ENCODE assay signal across 18 mouse cellular contexts in genomic region chr10:86334581-86334980, GRCm38 (mm10). TPM values are rescaled to one million over a fixed set of nuclear protein-coding genes. Genes with fewer than 3 reads are reported as not detected.
DNase-seq lines count a peak whose midpoint lies in the region; ATAC-seq and TF ChIP-seq lines count a peak whose summit lies in the region.
"Had no signal": no experiment of that assay in that cellular context is flagged by ENCODE, and none has a peak within 500 bp of the region (broad histone marks: within the 10 kb centered on the region; RNA-seq: fewer than 3 reads in every experiment).

No protein-coding gene starts in this region.

- H3K4me1 ChIP-seq in liver, embryonic 15.5 days (replicated peaks): peaks cover 75% of the 10 kb centered on the region
- H3K4me1 ChIP-seq in liver, postnatal 0 days (ENCODE audit: insufficient read depth): peaks cover 16% of the 10 kb centered on the region
- peaks cover 50% of the 10 kb centered on the region for H3K4me1 ChIP-seq in embryonic facial prominence, embryonic 10.5 days

- WGBS in liver, embryonic 15.5 days (ENCODE audit: insufficient replicate concordance): 54% methylated on average over 8 of the region's 8 CpGs
- 65% methylated on average over 8 of the region's 8 CpGs for WGBS in liver, postnatal 0 days (ENCODE audit: insufficient replicate concordance)
- WGBS in embryonic facial prominence, embryonic 10.5 days: 58% methylated on average over 8 of the region's 8 CpGs

- DNase-seq in gastrocnemius, adult 2 months: no peak
- DNase-seq in gastrocnemius, adult 8-10 months (ENCODE audit: low spot score in 2 of 2): no peak
- no peak for DNase-seq in liver, postnatal 0 days
- no peak for DNase-seq in embryonic facial prominence, embryonic 10.5 days (ENCODE audit: low spot score)
- DNase-seq in right cerebral cortex, postnatal 14 days: no peak
- no peak for DNase-seq in spleen, postnatal 14 days (ENCODE audit: low spot score in 2 of 2)
- DNase-seq: cerebellum, adult 8-10 months; gastrocnemius, postnatal 10 days; heart, adult 18-20 months; kidney, adult 2 months; left cerebral cortex, postnatal 4 days had no signal

- peak overlapping the region; percentile 81 for H3K27ac ChIP-seq in gastrocnemius, adult 2 months
- 0 out of 2 replicates have a peak overlapping the region, but pooled peaks have one; percentile 11 for H3K27ac ChIP-seq in liver, embryonic 15.5 days (replicated peaks)
- no peak overlapping the region for H3K27ac ChIP-seq in liver, postnatal 0 days (ENCODE audit: low read depth)
- 0 out of 2 replicates have a peak overlapping the region, but pooled peaks have one; percentile 41 for H3K27ac ChIP-seq in embryonic facial prominence, embryonic 10.5 days (replicated peaks)
- H3K27ac ChIP-seq: heart, embryonic 13.5 days; left cerebral cortex, adult 2 months; lung, embryonic 15.5 days; macrophage; midbrain, embryonic 13.5 days had no signal

- no peaks in the 10 kb centered on the region for H3K36me3 ChIP-seq in liver, embryonic 15.5 days (replicated peaks)
- no peaks in the 10 kb centered on the region for H3K36me3 ChIP-seq in liver, postnatal 0 days (replicated peaks; ENCODE audit: insufficient read depth, low read length)
- H3K36me3 ChIP-seq in embryonic facial prominence, embryonic 10.5 days (replicated peaks): no peaks in the 10 kb centered on the region
- H3K36me3 ChIP-seq: lung, embryonic 15.5 days; midbrain, embryonic 13.5 days had no signal

- ATAC-seq in liver, embryonic 15.5 days (ENCODE audit: insufficient read depth): no peak
- ATAC-seq in liver, postnatal 0 days: no peak
- ATAC-seq: midbrain, embryonic 13.5 days had no signal

- H3K4me2 ChIP-seq in liver, embryonic 15.5 days: no peak overlapping the region
- H3K4me2 ChIP-seq in liver, postnatal 0 days (ENCODE audit: low read depth, low read length): no peak overlapping the region
- H3K4me2 ChIP-seq: heart, embryonic 13.5 days; liver, embryonic 11.5 days; lung, embryonic 15.5 days; midbrain, embryonic 13.5 days had no signal

- intact Hi-C loops in gastrocnemius, adult 2 months (cut with DNase I): no loop called here

- no peak overlapping the region for H3K9ac ChIP-seq in liver, embryonic 15.5 days
- no peak overlapping the region for H3K9ac ChIP-seq in liver, postnatal 0 days (replicated peaks)
- H3K9ac ChIP-seq: heart, embryonic 13.5 days; lung, embryonic 15.5 days; midbrain, embryonic 13.5 days had no signal

- TF ChIP-seq CTCF in gastrocnemius, adult 2 months (IDR thresholded peaks at IDR 0.05): no peak
- no peak for TF ChIP-seq CTCF in liver, postnatal 0 days (IDR thresholded peaks at IDR 0.05; ENCODE audit: low read depth)

- H3K9me3 ChIP-seq in liver, embryonic 15.5 days (replicated peaks): no peaks in the 10 kb centered on the region
- no peaks in the 10 kb centered on the region for H3K9me3 ChIP-seq in liver, postnatal 0 days (ENCODE audit: low read length)
- H3K9me3 ChIP-seq in embryonic facial prominence, embryonic 10.5 days: no peaks in the 10 kb centered on the region
- H3K9me3 ChIP-seq: heart, embryonic 13.5 days; lung, embryonic 15.5 days; midbrain, embryonic 13.5 days had no signal

- no peak for TF ChIP-seq EP300 in liver, postnatal 0 days (IDR thresholded peaks at IDR 0.05; ENCODE audit: low read depth)

- H3K27me3 ChIP-seq in liver, embryonic 15.5 days: no peaks in the 10 kb centered on the region
- no peaks in the 10 kb centered on the region for H3K27me3 ChIP-seq in liver, postnatal 0 days (ENCODE audit: insufficient read depth, low read length)
- H3K27me3 ChIP-seq in embryonic facial prominence, embryonic 10.5 days (replicated peaks; ENCODE audit: low read depth, poor library complexity, severe bottlenecking): no peaks in the 10 kb centered on the region
- H3K27me3 ChIP-seq: heart, embryonic 13.5 days; lung, embryonic 15.5 days; midbrain, embryonic 13.5 days had no signal

- no peak overlapping the region for H3K4me3 ChIP-seq in gastrocnemius, adult 2 months
- H3K4me3 ChIP-seq in liver, embryonic 15.5 days (replicated peaks): no peak overlapping the region
- no peak overlapping the region for H3K4me3 ChIP-seq in liver, postnatal 0 days (ENCODE audit: low read depth, low read length)
- no peak overlapping the region for H3K4me3 ChIP-seq in embryonic facial prominence, embryonic 10.5 days
- H3K4me3 ChIP-seq: heart, embryonic 13.5 days; left cerebral cortex, adult 2 months; lung, embryonic 15.5 days; midbrain, embryonic 13.5 days had no signal

RNA-seq across cellular contexts. Expression of gene Timp3, which starts 34.4 kb away (rescaled TPM):
- 10 to 100 TPM; 71.5 to 81.6 TPM for total RNA-seq in gastrocnemius, adult 2 months (2021)
- 10 to 100 TPM; 47.0 to 80.7 (median 56.9) TPM for total RNA-seq in gastrocnemius, adult 8-10 months (2022)
- 6.3 and 6.7 TPM in 2 replicates for polyA plus RNA-seq in liver, embryonic 15.5 days (2015; fragmentation: Nextera tagmentation; extraction: Ambion mirVana)
- 6.4 and 7.9 TPM in 2 replicates for polyA plus RNA-seq in liver, postnatal 0 days (2015; fragmentation: Nextera tagmentation; extraction: Ambion mirVana)
- 29.4 and 36.3 TPM in 2 replicates for polyA plus RNA-seq in embryonic facial prominence, embryonic 10.5 days (2016; fragmentation: Nextera tagmentation; extraction: Ambion mirVana)
